24 mouse cellular contexts compared by ENCODE assay signal in genomic region chr13:45446636-45447035, GRCm38 (mm10). TPM values are rescaled to one million over a fixed set of nuclear protein-coding genes. Genes with fewer than 3 reads are reported as not detected.
DNase-seq lines count a peak whose midpoint lies in the region; TF ChIP-seq lines count a peak whose summit lies in the region.
"Had no signal": no experiment of that assay in that cellular context is flagged by ENCODE, and none has a peak within 500 bp of the region (broad histone marks: within the 10 kb centered on the region; RNA-seq: fewer than 3 reads in every experiment).

No protein-coding gene starts in this region.

- H3K4me2 ChIP-seq in myocyte (ENCODE audit: low read depth): no peak overlapping the region
- H3K4me2 ChIP-seq: embryonic facial prominence, embryonic 15.5 days; heart, embryonic 15.5 days; hindbrain, embryonic 14.5 days; limb, embryonic 15.5 days; liver, embryonic 15.5 days; lung, embryonic 15.5 days had no signal

- no peak overlapping the region for H3ac ChIP-seq in myocyte (ENCODE audit: control insufficient read depth, insufficient read length)

- no peaks in the 10 kb centered on the region for H3K9me3 ChIP-seq in embryonic facial prominence, embryonic 10.5 days
- H3K9me3 ChIP-seq: embryonic facial prominence, embryonic 15.5 days; heart, embryonic 15.5 days; limb, embryonic 15.5 days; liver, embryonic 15.5 days; lung, embryonic 15.5 days; midbrain, embryonic 10.5 days had no signal

- no peaks in the 10 kb centered on the region for H3K27me3 ChIP-seq in embryonic facial prominence, embryonic 10.5 days (replicated peaks; ENCODE audit: low read depth, poor library complexity, severe bottlenecking)
- H3K27me3 ChIP-seq in myocyte (ENCODE audit: control insufficient read depth, insufficient read depth, insufficient read length): no peaks in the 10 kb centered on the region
- H3K27me3 ChIP-seq: embryonic facial prominence, embryonic 15.5 days; heart, embryonic 15.5 days; limb, embryonic 15.5 days; lung, embryonic 15.5 days had no signal

- WGBS in embryonic facial prominence, embryonic 10.5 days: 34% methylated on average over 1 of the region's 1 CpGs

- H3K4me1 ChIP-seq in embryonic facial prominence, embryonic 10.5 days: peaks cover 32% of the 10 kb centered on the region

- no peaks in the 10 kb centered on the region for H3K79me2 ChIP-seq in myocyte (ENCODE audit: control insufficient read depth, insufficient read depth)

- H3K4me3 ChIP-seq in embryonic facial prominence, embryonic 10.5 days: no peak overlapping the region
- H3K4me3 ChIP-seq in myocyte: no peak overlapping the region
- H3K4me3 ChIP-seq: embryonic facial prominence, embryonic 15.5 days; heart, embryonic 15.5 days; limb, embryonic 15.5 days; liver, embryonic 15.5 days; lung, embryonic 15.5 days; midbrain, embryonic 10.5 days had no signal

- H3K36me3 ChIP-seq in embryonic facial prominence, embryonic 10.5 days (replicated peaks): no peaks in the 10 kb centered on the region
- no peaks in the 10 kb centered on the region for H3K36me3 ChIP-seq in myocyte (ENCODE audit: control insufficient read depth, insufficient read depth)
- H3K36me3 ChIP-seq: embryonic facial prominence, embryonic 15.5 days; heart, embryonic 15.5 days; limb, embryonic 15.5 days; liver, embryonic 15.5 days; lung, embryonic 15.5 days; midbrain, embryonic 10.5 days had no signal

- no peak for TF ChIP-seq POLR2A in myocyte (IDR thresholded peaks at IDR 0.05; ENCODE audit: insufficient read length, low read depth)

- H3K27ac ChIP-seq in embryonic facial prominence, embryonic 10.5 days (replicated peaks): peak overlapping the region; percentile 40; the same call in 1 of the 2 replicates
- H3K27ac ChIP-seq: embryonic facial prominence, embryonic 15.5 days; heart, embryonic 15.5 days; hindbrain, embryonic 14.5 days; limb, embryonic 15.5 days; liver, embryonic 15.5 days; lung, embryonic 15.5 days; midbrain, embryonic 10.5 days had no signal

- peak; percentile 27 for DNase-seq in kidney, postnatal 14 days
- no peak for DNase-seq in kidney, postnatal 10 days
- peak; percentile 17 for DNase-seq in ZHBTc4 (ENCODE audit: low read depth, low spot score)
- DNase-seq in embryonic facial prominence, embryonic 10.5 days (ENCODE audit: low spot score): peak; percentile 78
- no peak for DNase-seq in thymus, postnatal 0 days (ENCODE audit: low spot score)
- no peak for DNase-seq in ovary, adult 18-20 months (ENCODE audit: low spot score)
- DNase-seq: adrenal gland, postnatal 36 days; cerebellum, adult 11 months; cerebellum, adult 9-11 months; gastrocnemius, postnatal 25 days; heart, postnatal 36 days; kidney, adult 8-10 months; kidney, postnatal 36 days; layer of hippocampus, postnatal 36 days; lung, postnatal 36 days; thymus, postnatal 25 days had no signal

TF ChIP-seq in myocyte, 11 proteins besides CTCF, POLR2A, EP300 and RAD21:
- TF ChIP-seq TCF12 (IDR thresholded peaks at IDR 0.05; ENCODE audit: insufficient read depth, poor library complexity, severe bottlenecking): no peak
- peak in 2 of 3 experiments; percentile 75 to 78 for TF ChIP-seq MYOD1 (IDR thresholded peaks at IDR 0.05; ENCODE audit: control insufficient read depth in 1 of 3, insufficient read length in 2 of 3, low read depth in 2 of 3)
- TF ChIP-seq MYOG (IDR thresholded peaks at IDR 0.05; ENCODE audit: control insufficient read depth in 1 of 3, insufficient read depth in 1 of 3, insufficient read length in 2 of 3, low read depth in 2 of 3): peak in 1 of 3 experiments; percentile 57

RNA-seq across cellular contexts. Expression of gene Mylip, which starts 57.1 kb away (rescaled TPM):
- 7.5 and 9.2 TPM in 2 replicates for polyA plus RNA-seq in embryonic facial prominence, embryonic 10.5 days (2016; fragmentation: Nextera tagmentation; extraction: Ambion mirVana)
- 8.3 TPM for polyA plus RNA-seq in myocyte (2012; fragmentation: generic; extraction: Trizol)
- 8.0 and 15.6 TPM in 2 replicates for polyA plus RNA-seq in thymus, postnatal 0 days (2015; fragmentation: Nextera tagmentation; extraction: Ambion mirVana)

Comparison
In these comparisons a context has a peak if more than half of its experiments do, and no peak if none do; other contexts are left out.
1. DNase-seq: peak in kidney, postnatal 14 days (single experiment), ZHBTc4 (single experiment) and embryonic facial prominence, embryonic 10.5 days (single experiment); none in kidney, postnatal 10 days (single experiment), thymus, postnatal 0 days (single experiment) and ovary, adult 18-20 months (single experiment).